Mouse (Mus musculus) layer of hippocampus, adult 8-10 months (tissue): ENCODE measurements around the gene Mast4. TPM values are rescaled to one million over a fixed set of nuclear protein-coding genes. Genes with fewer than 3 reads are reported as not detected.

Source experiments
- DNase-seq, 2 experiments: peaks; one replicate each; pipeline ENCODE4 v3.0.0; 2022; ENCODE audit warnings: low spot score in 2 of 2
- total RNA-seq, 4 experiments: library from RNA; stranded (reverse); gene quantifications; 2 replicates each; pipeline ENCODE4 v1.2.4; 2022

Mast4 gene
- total RNA-seq, 4 experiments from 2014 or later = 62.8 to 81.8 (median 67.6) TPM

GRCm38 (mm10) chr13:103316777-103317367, 17.4 kb downstream of the Mast4 start:
- no peak for DNase-seq

DNA sequence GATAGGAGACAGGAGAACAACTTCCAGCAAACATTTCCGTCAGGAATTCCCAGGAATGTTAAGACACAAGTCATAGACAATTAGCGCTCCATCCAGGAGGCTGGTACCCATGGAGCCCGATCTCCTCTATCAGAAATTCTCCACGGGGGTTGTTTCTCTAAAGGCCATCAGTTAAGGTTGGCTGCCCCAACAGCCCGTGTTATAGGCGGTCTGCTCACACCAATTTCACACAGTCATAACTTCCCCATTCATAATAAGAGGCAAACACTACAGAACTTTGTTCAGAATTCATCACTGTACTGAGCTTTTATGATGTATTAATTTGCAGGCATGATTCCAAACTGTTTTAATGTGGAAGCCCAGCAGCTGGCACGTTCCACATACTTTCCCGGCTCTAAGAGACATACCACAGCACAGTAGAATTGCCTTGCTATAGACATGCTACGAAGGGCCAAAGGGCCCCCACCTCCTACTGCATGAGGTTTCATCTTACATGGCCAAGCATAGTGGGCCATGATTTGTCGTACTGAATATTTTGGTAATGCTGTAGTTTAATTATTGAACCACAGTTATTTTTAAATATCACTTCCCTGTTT, 19.1 kb downstream of the Mast4 start:
- DNase-seq = no peak

DNA sequence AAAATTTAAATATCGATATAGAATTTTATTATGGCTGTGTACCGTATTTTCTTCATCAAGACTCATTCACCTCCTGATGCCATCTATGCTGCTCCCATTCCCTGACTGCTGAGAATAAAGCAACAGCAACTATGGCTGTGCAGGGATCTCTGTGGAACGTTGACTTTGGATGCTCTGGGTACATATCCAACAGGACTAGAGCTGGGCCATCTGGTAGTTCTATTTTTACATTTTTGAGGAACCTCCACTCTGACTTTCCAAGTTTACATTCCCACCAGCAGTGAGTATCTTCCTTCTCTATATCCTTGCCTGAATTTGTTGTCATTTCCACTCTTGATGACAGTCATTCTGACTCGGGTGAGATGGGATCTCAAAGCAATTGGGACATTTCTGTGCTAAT, 26.0 kb downstream of the Mast4 start:
- no peak for DNase-seq

GRCm38 (mm10) chr13:103303826-103304225, 30.5 kb downstream of the Mast4 start:
- no peak for DNase-seq

- no peak for DNase-seq
Observed at GRCm38 (mm10) chr13:103302508-103302907, 31.8 kb downstream of the Mast4 start.

- no peak for DNase-seq
Observed at GRCm38 (mm10) chr13:103302077-103302476, 32.2 kb downstream of the Mast4 start.

DNA sequence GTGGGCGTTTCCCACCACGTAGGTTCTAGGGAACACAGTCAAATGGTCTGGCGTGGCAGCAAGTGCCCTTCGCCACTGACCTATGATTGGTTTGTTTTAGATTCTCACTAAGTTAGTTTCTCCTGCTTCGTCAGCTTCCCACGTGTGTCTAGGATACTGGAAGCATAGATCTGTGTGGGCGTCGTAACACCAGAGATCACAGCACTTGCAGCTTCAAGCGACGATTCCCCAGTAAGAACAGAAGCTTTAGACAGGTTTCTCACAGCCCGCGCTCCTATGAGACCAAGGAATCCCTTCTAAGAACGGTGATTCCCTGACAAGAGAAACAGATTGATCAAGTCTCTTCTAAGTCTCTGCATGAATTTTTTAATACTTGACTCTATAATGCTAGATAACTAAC, 39.9 kb downstream of the Mast4 start:
- no peak for DNase-seq

- no peak for DNase-seq
Observed at GRCm38 (mm10) chr13:103293121-103293520, 41.2 kb downstream of the Mast4 start.

- no peak for DNase-seq
Observed at GRCm38 (mm10) chr13:103291098-103291497, 43.2 kb downstream of the Mast4 start.

- DNase-seq = no peak
Observed at GRCm38 (mm10) chr13:103285821-103286220, 48.5 kb downstream of the Mast4 start.

DNA sequence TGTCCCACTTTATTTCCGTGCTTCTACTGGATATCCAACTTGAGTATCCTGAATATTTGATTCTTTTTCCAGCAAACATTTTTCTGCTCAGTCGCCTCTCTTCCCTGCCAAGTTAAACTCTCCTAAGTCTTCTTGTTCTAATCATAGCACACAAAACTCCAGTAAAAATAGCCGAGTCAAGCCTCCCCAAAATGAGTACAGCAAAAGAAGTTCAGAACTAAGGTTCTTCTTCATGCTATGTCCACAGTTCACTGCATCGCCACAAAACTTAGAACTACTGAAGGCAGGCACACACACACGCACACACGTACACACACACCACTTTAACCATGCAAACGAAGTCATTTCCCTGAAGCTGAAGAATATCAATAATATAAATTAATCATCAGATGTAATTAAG, 49.3 kb downstream of the Mast4 start:
- no peak for DNase-seq

DNA sequence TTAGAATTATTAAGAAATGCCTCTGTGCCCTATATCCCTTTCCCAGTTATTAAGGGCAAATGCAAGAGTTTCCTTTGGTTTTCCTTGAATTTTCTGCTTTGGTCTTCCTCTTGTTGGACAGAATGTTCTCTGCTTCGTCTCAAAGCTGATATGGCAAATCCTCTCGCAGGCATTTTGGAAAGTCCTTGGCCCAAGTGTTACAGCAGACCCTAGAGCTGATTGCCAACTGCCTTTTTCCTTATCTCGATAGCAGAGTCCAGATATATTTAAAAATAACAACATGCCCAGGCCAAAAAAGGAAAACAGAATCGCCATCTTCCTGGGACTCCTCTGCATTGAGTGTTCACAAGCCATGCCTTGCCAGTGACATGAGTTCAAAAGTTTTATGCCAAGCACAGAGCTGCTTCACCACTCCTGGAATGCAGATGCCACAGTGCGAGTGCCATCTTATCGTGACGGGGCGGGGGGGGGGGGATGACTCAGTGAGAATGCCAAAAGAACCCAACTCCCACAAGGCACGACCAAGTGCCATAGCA, 63.4 kb downstream of the Mast4 start:
- DNase-seq = no peak

DNA sequence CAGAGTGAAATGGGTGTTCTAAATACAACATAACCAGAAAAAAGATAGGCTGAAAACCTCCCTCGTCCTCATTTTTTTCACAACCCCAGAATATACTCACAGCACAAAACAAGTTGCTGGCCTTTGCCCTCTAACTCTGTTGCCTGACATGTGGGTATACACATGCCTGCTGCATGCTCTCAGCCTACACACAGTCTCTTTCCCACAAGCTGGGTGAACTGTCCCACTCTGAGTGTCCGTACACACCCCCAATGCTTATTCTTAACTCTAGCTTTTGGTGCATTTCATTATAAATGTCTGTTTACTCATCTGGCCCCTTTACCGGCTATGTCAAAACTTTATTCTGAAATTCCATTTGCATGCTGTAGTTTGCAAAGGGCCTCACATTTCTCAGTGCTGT, 71.6 kb downstream of the Mast4 start:
- no peak for DNase-seq

- no peak for DNase-seq
Observed at GRCm38 (mm10) chr13:103262061-103262460, 72.2 kb downstream of the Mast4 start.

GRCm38 (mm10) chr13:103260414-103260813, 73.9 kb downstream of the Mast4 start:
- no peak for DNase-seq

DNA sequence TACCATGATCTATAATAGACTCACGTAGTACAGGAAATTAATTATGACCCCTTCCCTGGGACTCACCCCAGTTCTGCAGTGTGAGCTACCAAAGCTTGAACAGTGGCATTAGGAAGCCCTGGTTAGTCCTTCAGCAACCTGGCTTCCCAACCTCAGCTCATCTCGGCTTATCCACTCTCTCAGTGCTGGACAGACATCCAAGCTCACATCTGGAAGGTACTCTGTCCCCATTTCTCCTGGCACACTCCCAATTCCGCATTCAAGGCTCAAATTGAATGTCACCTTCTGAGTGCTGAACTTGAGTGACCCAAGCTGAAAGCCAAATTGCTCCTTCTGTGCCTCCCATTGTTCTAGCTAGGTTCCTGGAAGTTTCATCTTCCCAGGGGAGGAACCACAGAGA, 76.2 kb downstream of the Mast4 start:
- no peak for DNase-seq

DNA sequence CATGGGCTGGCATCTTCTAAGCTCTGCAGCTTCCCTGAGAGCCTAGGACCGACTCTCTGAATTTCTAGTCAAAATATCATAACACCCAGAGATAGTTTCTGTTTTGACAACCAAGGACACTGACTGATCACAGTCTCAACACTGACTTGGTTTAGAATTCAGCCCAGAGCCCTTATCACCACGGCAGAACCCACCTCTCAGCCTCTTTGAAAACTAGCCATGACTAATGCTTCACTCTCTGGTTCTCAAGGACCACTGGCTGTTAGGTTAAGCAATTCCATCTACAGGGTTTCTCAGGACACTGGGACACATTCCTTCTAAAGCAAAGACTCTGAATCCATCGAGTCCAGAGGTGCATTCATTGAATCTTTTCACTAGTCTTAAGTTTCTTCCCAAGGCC, 79.4 kb downstream of the Mast4 start:
- DNase-seq = no peak

DNA sequence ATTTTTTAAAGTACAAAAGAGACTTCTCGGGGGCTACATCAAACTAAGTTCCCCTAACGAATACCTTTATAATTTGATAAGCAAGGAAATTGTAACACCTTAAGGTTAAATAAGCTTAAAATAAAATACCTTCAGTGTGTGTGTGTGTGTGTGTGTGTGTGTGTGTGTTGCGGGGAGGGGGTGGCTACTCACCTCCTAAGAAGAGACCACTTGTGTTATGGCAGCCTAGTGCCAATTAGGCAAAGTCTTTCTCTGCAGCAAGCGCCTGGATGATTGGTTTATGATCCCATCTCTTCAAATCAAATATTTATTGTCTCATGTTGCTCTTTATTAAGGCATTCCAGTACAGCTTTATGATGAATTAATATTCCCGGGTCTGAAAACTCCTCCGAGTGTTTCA, 81.2 kb downstream of the Mast4 start:
- DNase-seq = no peak

DNA sequence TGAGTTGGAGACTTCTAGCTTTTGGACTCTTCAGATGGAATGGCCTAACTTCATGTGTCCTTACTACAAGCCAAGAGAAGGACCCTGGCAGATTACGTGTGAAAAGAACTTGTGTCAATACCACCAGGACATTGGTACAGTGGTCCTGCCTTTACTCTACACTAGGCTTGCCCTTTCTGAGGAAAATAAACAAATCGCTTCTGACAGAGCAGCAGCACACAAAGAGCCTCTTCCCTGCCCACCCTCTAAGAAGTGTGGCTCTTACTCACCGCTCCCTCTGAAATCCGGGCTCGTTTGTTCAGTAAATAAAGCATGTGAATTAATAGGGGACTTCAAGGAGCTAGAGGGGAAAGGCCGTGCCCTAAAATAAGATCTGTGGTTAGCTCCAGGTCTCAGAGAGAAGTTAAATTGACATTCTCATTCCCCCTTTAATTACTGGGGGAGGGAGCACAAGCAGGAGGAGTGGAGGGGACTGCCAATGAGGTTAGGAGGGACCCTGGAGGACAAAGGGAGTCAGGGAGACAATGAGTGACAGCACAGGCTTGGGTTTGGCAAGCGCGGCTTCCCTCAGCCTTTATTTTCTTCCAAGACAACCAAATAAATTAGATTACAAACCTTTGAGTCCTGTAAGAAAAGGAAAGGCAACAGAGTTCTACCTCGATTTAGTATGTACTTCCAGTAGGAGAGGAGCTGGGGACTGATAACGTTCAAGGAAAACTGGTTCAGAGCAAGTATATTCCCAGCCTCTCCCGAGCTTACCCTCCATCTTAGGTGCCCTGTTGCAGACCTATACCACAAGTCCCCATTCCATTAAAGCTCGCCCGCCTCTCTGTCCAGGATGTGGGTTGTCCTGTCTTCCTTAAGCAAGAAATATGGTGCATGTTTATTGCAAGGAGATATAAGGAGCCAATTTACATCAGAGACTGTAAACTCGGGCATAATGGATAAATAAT, 85.9 kb downstream of the Mast4 start:
- no peak for DNase-seq

DNA sequence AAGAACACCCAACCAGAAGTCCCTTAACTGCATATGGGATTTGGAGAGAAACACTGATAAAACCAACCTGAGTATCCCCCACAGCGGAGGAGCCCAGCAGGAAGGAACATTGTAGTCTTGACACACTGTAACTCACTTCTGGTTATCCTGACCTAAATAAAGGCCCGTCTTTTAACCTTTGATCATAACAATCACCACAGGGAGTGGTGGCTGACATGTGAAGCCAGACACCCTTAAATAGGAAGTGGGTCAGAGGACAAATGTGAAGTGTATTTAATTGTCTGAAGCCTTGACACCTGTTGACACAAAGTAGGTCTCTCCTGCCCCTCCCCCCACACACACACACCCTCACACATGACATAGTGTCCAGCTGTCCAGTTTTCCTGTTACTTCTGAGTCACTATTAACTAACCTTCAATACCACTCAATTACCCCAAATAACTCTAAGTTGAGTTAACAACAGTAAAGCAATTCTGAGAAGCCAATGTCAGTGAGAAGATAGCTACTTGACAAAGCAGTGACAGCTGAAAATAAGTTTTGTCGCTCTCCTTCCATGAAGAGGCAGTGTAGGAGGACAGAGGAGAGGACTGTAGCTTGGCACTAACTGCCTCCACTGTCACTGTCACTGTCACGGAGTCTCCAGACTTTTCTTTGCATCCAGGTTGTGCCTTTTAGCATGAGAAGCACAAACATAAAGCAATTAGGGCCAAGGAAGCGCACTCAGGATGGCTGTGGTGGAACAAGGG, 87.2 kb downstream of the Mast4 start:
- DNase-seq = no peak

GRCm38 (mm10) chr13:103245431-103245830, 88.9 kb downstream of the Mast4 start:
- DNase-seq = no peak
